Mouse (Mus musculus) MEL (cell line): ENCODE data around the gene Cab39l.

Source experiments
- BHLHE40 ChIP-seq: IDR thresholded peaks from 2 replicates; pipeline ENCODE4 v1.6.1; 2012; ENCODE audit warnings: low read depth, mild to moderate bottlenecking, inconsistent platforms, low read length, improper control_type of control experiment, borderline replicate concordance
- CHD1 ChIP-seq: IDR thresholded peaks from 2 replicates; pipeline ENCODE4 v1.6.1; 2012; ENCODE audit warnings: low read depth, mild to moderate bottlenecking, inconsistent platforms, low read length, improper control_type of control experiment
- CHD2 ChIP-seq: IDR thresholded peaks from 2 replicates; pipeline ENCODE4 v1.6.1; 2011; ENCODE audit warnings: low read length, improper control_type of control experiment
- CTCF ChIP-seq, 3 experiments: IDR thresholded peaks in 2 of 3; conservative IDR thresholded peaks in 1 of 3; 2 replicates each; pipeline ENCODE4 v1.5.1; 2011 to 2012; ENCODE audit warnings: low read length in 3 of 3, low read depth in 2 of 3, mild to moderate bottlenecking in 2 of 3, improper control_type of control experiment in 1 of 3, inconsistent platforms in 1 of 3, mixed read lengths in 1 of 3, moderate library complexity in 1 of 3; ENCODE audit not compliant: control insufficient read depth in 1 of 3, insufficient read depth in 1 of 3, poor library complexity in 1 of 3, severe bottlenecking in 1 of 3
- EP300 ChIP-seq, 2 experiments: IDR thresholded peaks; 2 replicates each; pipeline ENCODE4 v1.6.1; 2011; ENCODE audit warnings: improper control_type of control experiment in 2 of 2, low read length in 2 of 2, low read depth in 1 of 2, mild to moderate bottlenecking in 1 of 2
- GABPA ChIP-seq: IDR thresholded peaks from 2 replicates; pipeline ENCODE4 v1.6.1; 2012; ENCODE audit warnings: low read depth, mild to moderate bottlenecking, inconsistent platforms, low read length, improper control_type of control experiment, moderate library complexity
- MAZ ChIP-seq: IDR thresholded peaks from 2 replicates; pipeline ENCODE4 v1.6.1; 2012; ENCODE audit warnings: low read depth, mild to moderate bottlenecking, inconsistent platforms, low read length, improper control_type of control experiment
- MEF2A ChIP-seq: IDR thresholded peaks from 2 replicates; pipeline ENCODE4 v1.6.1; 2014; ENCODE audit warnings: low read depth, mild to moderate bottlenecking, inconsistent platforms, low read length, improper control_type of control experiment; ENCODE audit not compliant: poor library complexity, insufficient replicate concordance, severe bottlenecking; ENCODE audit errors: extremely low read depth
- MYC ChIP-seq: IDR thresholded peaks from 2 replicates; pipeline ENCODE4 v1.6.1; 2011; ENCODE audit warnings: low read depth, mild to moderate bottlenecking, low read length, improper control_type of control experiment, moderate library complexity
- POLR2A ChIP-seq, 2 experiments: IDR thresholded peaks; 2 replicates each; pipeline ENCODE4 v1.6.1; 2011 to 2012; ENCODE audit warnings: low read length in 2 of 2, mild to moderate bottlenecking in 2 of 2, control low read depth in 1 of 2, improper control_type of control experiment in 1 of 2, low read depth in 1 of 2, moderate library complexity in 1 of 2; ENCODE audit not compliant: control insufficient read depth in 1 of 2, insufficient read depth in 1 of 2, poor library complexity in 1 of 2
- ZC3H11A ChIP-seq: IDR thresholded peaks from 2 replicates; pipeline ENCODE4 v1.6.1; 2012; ENCODE audit warnings: low read depth, mild to moderate bottlenecking, inconsistent platforms, low read length, improper control_type of control experiment
- ZMIZ1 ChIP-seq: IDR thresholded peaks from 2 replicates; pipeline ENCODE4 v1.6.1; 2012; ENCODE audit warnings: low read depth, mild to moderate bottlenecking, inconsistent platforms, low read length, improper control_type of control experiment, moderate library complexity
- ZNF384 ChIP-seq: IDR thresholded peaks from 2 replicates; pipeline ENCODE4 v1.6.1; 2012; ENCODE audit warnings: low read depth, mild to moderate bottlenecking, inconsistent platforms, low read length, improper control_type of control experiment

DNA sequence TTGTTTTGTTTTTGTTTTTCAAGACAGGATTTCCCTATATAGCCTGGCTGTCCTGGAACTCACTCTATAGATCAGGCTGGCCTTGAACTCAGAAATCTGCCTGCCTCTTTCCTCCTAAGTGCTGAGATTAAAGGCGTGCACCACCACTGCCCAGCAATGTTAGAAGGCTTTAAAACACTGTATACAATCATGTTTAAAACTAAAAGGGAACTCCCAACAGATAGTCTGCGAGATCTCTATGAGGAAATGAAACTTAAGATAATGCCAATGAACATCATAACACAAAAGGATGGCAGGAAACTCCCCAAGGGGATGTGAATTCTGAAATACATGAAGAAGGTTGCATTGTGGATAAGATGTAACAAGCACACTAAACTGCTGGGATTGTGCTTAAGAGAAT lies 2.3 kb upstream of the Cab39l start:
- TF ChIP-seq MYC (no peak), POLR2A (IDR thresholded peaks at IDR 0.05; ENCODE audit: control insufficient read depth in 1 of 2, insufficient read depth in 1 of 2, low read depth in 1 of 2, low read length in 2 of 2, poor library complexity in 1 of 2) (no peak), CTCF (IDR thresholded peaks at IDR 0.05 in 2 of 3, conservative IDR thresholded peaks at IDR 0.05 in 1 of 3; ENCODE audit: control insufficient read depth in 1 of 3, insufficient read depth in 1 of 3, low read depth in 2 of 3, low read length in 3 of 3, poor library complexity in 1 of 3, severe bottlenecking in 1 of 3) (no peak), MEF2A (no peak), EP300 (IDR thresholded peaks at IDR 0.05; ENCODE audit: low read depth in 1 of 2, low read length in 2 of 2) (no peak), MAZ (no peak), CHD2 (no peak), GABPA (no peak), CHD1 (no peak), ZC3H11A (no peak), ZMIZ1 (no peak), BHLHE40 (no peak), ZNF384 (no peak)
